Mouse (Mus musculus): ENCODE data around the gene Pik3r6. TPM values are rescaled to one million over a fixed set of nuclear protein-coding genes. Genes with fewer than 3 reads are reported as not detected.
A peak's percentile ranks its signal among the peaks of the same experiment; 100 is the strongest.

Gene Pik3r6
- total RNA-seq, 2 experiments from 2014 or later = 7.8 to 16.4 TPM

- ATAC-seq (replicated peaks; ENCODE audit: poor library complexity, severe bottlenecking) = no peak
Measured at GRCm38 (mm10) chr11:68531066-68531806, 28.4 kb downstream of the Pik3r6 start.

- ATAC-seq (replicated peaks; ENCODE audit: poor library complexity, severe bottlenecking) = no peak
Measured at GRCm38 (mm10) chr11:68531941-68532535, 29.2 kb downstream of the Pik3r6 start.

DNA sequence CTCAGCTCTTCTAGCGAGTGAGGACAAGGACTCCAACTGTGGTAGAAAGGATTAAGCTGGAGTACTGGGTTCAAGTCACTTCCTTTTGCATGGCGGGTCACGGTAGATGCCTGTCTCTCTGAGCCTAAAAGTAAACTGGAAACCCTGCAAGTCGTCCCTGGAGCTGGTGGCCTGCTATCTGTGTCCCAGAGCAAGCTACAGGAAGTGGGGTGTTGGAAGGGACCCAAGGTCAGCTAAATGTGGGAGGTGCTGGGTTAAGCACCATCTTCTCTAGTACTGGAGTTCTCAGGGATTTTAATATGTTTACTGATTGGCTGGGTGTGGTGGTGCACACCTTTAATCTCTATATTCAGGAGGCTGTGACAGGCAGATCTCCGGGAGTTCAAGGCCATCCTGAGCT is 30.0 kb downstream of the Pik3r6 start:
- no peak for ATAC-seq (replicated peaks; ENCODE audit: poor library complexity, severe bottlenecking)

DNA sequence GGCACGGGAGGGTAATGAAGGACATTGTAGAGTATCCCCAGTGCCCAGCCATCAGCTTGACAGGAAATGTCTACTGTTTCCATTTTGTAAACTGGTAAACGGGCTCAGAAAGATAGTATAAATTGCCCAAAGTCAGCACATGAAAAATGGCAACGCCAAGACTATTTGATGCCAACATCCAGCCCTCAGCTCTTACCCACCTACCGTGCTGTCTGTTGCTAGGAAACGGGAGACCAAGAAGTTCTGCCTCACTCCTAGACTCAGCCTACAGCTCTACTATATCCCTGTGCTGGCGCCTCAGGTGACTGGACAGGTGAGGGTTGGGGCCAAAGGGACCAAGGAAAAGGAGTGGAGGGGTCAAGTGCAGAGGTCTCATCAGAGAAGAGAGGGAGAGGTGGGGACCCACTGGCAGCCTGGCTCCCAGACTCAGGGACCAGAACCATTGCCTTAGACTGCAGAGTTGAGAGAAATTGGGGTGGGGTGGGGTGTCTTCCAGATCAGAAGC is 31.2 kb downstream of the Pik3r6 start:
- no peak for ATAC-seq (replicated peaks; ENCODE audit: poor library complexity, severe bottlenecking)

DNA sequence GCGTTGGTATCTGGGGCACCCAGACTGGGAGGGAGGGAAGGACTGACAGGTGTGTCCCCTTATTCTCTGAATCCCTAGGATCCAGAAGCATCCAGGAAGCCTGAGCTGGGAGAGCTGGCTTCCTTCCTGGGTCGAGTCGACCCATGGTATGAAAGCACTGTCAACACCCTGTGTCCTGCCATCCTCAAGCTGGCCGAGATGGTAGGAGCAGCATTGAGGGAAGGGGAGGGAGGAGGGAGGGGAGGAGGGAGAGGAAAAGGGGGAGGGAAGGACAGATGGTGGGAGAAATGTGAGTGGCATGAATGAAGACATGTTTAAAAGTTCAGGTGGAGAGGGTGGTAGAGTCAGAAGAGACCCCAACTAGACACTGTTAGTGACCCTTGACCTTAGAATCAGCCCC is 33.2 kb downstream of the Pik3r6 start:
- ATAC-seq (replicated peaks; ENCODE audit: poor library complexity, severe bottlenecking) = no peak

DNA sequence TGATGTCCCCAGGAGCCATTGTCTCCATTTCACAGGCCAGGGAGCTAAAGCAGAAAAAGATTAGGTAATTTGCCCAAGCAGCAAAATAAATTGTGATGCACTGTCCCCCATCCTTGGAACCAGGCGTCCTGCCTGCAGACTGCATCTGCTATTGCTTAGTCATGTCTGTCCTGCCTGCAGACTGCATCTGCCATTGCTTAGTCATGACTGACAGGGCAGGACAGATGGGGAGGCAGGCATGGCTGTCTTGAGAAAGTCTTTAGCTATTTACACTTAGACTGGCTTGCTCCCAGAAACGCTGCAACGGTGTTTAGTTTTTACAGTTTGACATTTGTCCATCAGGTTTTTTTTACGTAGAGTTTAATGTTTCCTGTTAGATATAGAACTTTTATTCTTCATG is 33.6 kb downstream of the Pik3r6 start:
- ATAC-seq (replicated peaks; ENCODE audit: poor library complexity, severe bottlenecking) = peak; percentile 48; the same call in 1 of the 2 replicates

- ATAC-seq (replicated peaks; ENCODE audit: poor library complexity, severe bottlenecking) = no peak
Measured at GRCm38 (mm10) chr11:68539621-68540020, 36.8 kb downstream of the Pik3r6 start.

DNA sequence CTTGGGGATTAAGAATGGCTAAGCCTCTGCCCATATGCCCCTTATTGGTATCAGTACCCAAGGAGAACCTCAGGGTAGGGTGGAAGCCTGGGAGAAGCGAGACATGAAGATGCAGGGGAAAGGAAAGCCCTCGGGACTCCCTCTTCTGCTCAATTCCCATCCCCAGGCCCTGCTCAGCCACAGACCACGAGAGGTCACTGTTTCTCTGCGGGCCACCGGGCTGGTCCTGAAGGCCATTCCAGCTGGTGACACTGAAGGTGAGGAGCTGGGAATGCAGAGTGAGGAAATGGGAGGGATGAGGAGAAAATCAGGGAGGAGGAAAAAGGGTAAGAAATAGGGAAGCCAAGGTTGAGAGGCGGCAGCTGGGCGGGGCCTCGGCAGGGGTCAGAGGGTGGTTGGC is 41.7 kb downstream of the Pik3r6 start:
- ATAC-seq (replicated peaks; ENCODE audit: poor library complexity, severe bottlenecking) = no peak

GRCm38 (mm10) chr11:68545172-68545571 is 42.4 kb downstream of the Pik3r6 start:
- ATAC-seq (replicated peaks; ENCODE audit: poor library complexity, severe bottlenecking) = no peak

GRCm38 (mm10) chr11:68545682-68546222 is 42.9 kb downstream of the Pik3r6 start:
- no peak for ATAC-seq (replicated peaks; ENCODE audit: poor library complexity, severe bottlenecking)

DNA sequence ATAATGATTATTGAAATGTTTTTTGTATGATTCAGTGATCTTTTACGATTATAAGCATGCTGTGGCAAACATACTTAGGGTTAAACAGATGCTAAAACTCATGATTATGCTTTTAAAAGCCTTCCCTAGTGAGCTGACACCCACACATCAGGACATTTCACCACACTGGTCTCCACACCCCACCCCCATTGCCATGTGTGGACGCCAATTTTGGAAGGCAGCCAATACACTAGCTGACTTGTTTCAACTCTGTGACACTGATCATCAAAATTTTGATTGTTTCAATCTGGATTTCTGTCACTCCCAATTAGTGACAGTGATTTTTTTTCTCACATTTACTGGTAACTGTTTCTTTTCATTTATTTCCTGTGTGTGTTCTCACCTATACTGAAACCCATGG is 44.7 kb downstream of the Pik3r6 start:
- no peak for ATAC-seq (replicated peaks; ENCODE audit: poor library complexity, severe bottlenecking)

GRCm38 (mm10) chr11:68549597-68549996 is 46.8 kb downstream of the Pik3r6 start:
- ATAC-seq (replicated peaks; ENCODE audit: poor library complexity, severe bottlenecking) = 0 out of 2 replicates have a peak, but pooled peaks have one; percentile 42

- ATAC-seq (replicated peaks; ENCODE audit: poor library complexity, severe bottlenecking) = no peak
Measured at GRCm38 (mm10) chr11:68550358-68550757, 47.5 kb downstream of the Pik3r6 start.

DNA sequence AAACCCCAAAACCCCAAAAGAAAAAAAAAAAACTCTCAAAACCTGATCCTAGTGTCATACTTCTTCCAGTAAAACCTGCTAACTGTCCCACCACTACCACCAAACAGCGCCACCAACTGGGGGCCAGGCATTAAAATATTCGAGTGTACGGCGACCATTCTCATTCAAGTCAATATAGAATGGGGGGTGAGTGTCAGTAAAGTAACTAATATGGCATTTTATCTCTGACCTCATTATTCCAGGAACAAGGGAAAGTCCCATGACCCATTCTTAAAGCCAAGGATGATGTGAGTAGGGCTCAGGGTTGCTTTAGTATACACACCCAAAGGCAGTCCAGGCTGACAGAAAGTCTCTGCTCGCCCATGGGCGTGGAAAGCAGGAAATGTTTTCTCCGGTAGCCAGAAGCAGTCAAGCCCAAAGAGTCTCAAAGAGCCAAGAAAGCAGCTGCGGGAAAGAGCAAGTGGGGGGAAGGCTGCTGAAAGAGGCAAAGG is 51.2 kb downstream of the Pik3r6 start:
- no peak for ATAC-seq (replicated peaks; ENCODE audit: poor library complexity, severe bottlenecking)

GRCm38 (mm10) chr11:68555918-68556584 is 53.2 kb downstream of the Pik3r6 start, which contains the start of gene Mfsd6l:
Mfsd6l (plus strand) TSS chr11:68556186.
- ATAC-seq (replicated peaks; ENCODE audit: poor library complexity, severe bottlenecking) = no peak

GRCm38 (mm10) chr11:68559546-68559945 is 56.7 kb downstream of the Pik3r6 start:
- ATAC-seq (replicated peaks; ENCODE audit: poor library complexity, severe bottlenecking) = no peak

DNA sequence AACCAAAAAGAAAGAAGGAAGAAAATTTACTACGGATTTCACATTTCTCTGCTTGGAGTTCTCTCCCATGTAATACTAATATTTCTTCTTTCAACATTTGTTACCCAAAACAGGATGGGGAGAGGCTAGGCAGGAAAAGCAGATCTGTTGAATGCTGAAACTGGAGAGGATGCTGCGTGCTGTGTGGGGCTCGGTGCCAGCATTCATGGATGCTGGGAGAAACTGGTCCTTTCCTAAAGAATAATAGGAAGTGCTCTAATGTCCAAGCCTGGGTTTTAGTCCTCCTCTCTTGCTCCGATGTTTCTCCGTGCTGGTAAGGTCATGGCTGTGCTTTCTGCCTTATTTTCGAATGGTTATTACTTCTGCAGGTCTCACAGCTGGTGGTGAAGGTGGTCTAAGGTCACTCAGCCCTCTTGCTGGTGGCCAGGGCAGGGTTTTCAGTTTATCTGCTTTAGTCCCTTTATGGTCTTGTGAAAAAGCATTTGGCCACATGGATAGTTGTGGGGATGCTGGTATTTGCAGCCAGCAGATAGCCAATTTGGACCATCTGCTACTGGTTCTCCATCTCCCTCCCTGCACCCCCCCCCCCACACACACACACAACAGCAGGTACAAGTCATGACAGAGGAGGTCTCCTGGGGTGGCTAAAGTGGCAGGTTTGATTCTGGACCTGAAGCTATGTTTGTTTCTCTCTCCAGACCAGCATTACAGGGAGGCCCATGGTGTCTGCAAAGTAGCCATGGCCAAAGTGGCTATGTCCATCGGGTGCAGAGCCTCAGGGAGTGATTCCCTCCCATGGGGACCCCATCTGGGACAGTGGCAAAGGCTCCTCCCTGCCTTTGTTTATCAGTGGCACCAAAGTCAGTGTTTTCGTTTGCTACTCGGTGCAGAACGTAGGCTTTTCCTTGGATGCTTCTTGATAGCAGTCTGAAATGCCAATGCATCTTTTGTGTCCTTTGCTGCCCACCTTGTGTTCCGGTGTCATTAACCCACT is 59.4 kb downstream of the Pik3r6 start:
- no peak for ATAC-seq (replicated peaks; ENCODE audit: poor library complexity, severe bottlenecking)

GRCm38 (mm10) chr11:68564356-68565031 is 61.7 kb downstream of the Pik3r6 start:
- ATAC-seq (replicated peaks; ENCODE audit: poor library complexity, severe bottlenecking) = no peak

DNA sequence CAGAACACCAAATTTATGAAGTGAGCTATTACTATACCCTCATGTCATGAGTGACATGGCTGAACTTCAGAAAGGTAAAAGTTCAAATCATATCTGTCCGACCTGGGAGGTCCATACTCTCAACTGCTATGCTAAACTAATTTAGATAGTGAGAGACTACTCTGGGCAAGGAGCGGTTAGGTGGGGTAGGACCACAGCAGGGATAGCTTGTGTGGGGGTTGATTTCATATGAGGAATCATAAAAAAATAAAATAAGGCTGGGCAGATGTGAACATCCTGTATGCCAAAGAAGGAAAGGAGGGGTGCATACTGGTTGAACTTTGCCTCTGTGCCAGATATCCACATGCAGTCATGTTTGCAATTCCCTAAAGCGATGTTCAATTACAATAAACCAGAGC is 62.2 kb downstream of the Pik3r6 start:
- ATAC-seq (replicated peaks; ENCODE audit: poor library complexity, severe bottlenecking) = no peak
